Mouse (Mus musculus): ENCODE measurements around the gene Slc13a2. TPM values are rescaled to one million over a fixed set of nuclear protein-coding genes. Genes with fewer than 3 reads are reported as not detected.

The Slc13a2 gene
- polyA plus RNA-seq, 1 experiment, result not detected

DNA sequence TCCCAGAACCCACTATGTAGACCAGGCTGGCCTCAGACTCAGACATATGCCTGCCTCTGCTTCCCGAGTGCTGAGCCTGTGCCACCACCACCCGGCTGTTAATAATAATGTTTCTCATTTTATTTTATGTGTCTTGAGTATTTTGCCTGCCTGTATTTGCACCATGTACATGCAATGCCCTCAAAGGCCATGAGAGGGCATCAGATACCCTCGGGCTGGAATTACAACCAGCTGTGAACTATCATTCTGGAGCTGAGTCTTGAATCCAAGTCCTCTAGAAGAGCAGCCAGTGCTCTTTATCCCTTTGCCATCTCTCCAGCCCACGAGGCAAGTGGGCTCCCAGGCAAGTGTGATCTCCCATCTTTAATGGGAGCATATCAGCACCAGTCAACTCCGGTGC, 33.3 kb upstream of the Slc13a2 start:
- no peaks in the 10 kb centered on the region for H3K4me1 ChIP-seq (ENCODE audit: control insufficient read depth, insufficient read depth, low read length)
- TF ChIP-seq POLR2A (IDR thresholded peaks at IDR 0.05; ENCODE audit: insufficient read depth, low read length), result no peak
- no peak for TF ChIP-seq EP300 (IDR thresholded peaks at IDR 0.05; ENCODE audit: insufficient read depth, low read depth, low read length)
- peak; percentile 2 for TF ChIP-seq CTCF (IDR thresholded peaks at IDR 0.05; ENCODE audit: low read depth, low read length)
- H3K36me3 ChIP-seq (ENCODE audit: control insufficient read depth, insufficient read depth, low read length, poor library complexity, severe bottlenecking), result no peaks in the 10 kb centered on the region
- H3K4me3 ChIP-seq (ENCODE audit: low read depth, low read length), result no peak overlapping the region
- H3K9ac ChIP-seq (ENCODE audit: low read depth, poor library complexity, severe bottlenecking), result no peak overlapping the region
- no peaks in the 10 kb centered on the region for H3K27me3 ChIP-seq (ENCODE audit: control insufficient read depth, insufficient read depth, low read length, poor library complexity, severe bottlenecking)
- no peaks in the 10 kb centered on the region for H3K9me3 ChIP-seq (replicated peaks; ENCODE audit: control insufficient read depth, insufficient read depth, low read length, poor library complexity, severe bottlenecking)
- H3K27ac ChIP-seq (ENCODE audit: insufficient read depth, low read length), result no peak overlapping the region

DNA sequence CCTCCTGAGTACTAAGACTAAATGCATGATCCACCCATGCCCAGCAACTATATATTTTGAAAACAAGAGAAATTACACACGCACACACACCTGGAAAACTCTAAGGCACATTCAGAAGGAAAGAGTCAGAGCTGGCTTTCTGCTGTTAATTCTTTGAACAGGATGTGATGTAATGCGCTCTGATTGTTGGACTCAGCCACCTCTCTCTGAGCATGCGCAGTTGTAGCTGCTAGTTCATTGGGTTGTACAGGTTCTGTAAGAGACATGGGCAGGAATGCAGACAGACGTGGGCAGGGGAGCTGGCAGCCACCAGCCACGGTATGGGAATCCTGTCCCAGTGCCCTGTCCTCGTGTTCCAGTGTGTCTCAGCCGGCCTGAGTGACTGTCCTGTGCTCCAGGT, 32.3 kb upstream of the Slc13a2 start:
- H3K27ac ChIP-seq (ENCODE audit: insufficient read depth, low read length), result no peak overlapping the region
- peak overlapping the region; percentile 31 for H3K9ac ChIP-seq (ENCODE audit: low read depth, poor library complexity, severe bottlenecking)
- no peaks in the 10 kb centered on the region for H3K36me3 ChIP-seq (ENCODE audit: control insufficient read depth, insufficient read depth, low read length, poor library complexity, severe bottlenecking)
- H3K4me3 ChIP-seq (ENCODE audit: low read depth, low read length), result peak overlapping the region; percentile 43
- no peaks in the 10 kb centered on the region for H3K4me1 ChIP-seq (ENCODE audit: control insufficient read depth, insufficient read depth, low read length)
- no peak for TF ChIP-seq CTCF (IDR thresholded peaks at IDR 0.05; ENCODE audit: low read depth, low read length)
- peak; percentile 79 for TF ChIP-seq POLR2A (IDR thresholded peaks at IDR 0.05; ENCODE audit: insufficient read depth, low read length)
- no peak for TF ChIP-seq EP300 (IDR thresholded peaks at IDR 0.05; ENCODE audit: insufficient read depth, low read depth, low read length)
- H3K27me3 ChIP-seq (ENCODE audit: control insufficient read depth, insufficient read depth, low read length, poor library complexity, severe bottlenecking), result no peaks in the 10 kb centered on the region
- H3K9me3 ChIP-seq (replicated peaks; ENCODE audit: control insufficient read depth, insufficient read depth, low read length, poor library complexity, severe bottlenecking), result no peaks in the 10 kb centered on the region

DNA sequence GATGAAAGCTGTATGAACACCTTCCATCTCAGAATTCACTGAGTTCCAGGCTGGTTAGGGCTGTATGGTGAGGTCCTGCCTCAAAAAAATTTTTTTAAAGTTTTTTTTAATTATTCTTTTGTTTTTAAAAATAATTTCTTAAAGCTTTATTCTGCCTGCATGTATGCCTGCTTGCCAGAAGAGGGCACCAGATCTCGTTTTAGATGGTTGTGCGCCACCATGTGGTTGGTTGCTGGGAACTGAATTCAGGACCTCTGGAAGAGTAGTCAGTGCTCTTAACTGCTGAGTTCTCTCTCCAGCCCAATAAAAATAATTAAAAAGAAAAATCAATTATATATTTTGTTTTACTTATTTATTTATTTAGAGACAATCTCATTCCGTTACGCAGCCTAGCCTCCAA, 31.7 kb upstream of the Slc13a2 start:
- H3K27me3 ChIP-seq (ENCODE audit: control insufficient read depth, insufficient read depth, low read length, poor library complexity, severe bottlenecking), result no peaks in the 10 kb centered on the region
- H3K4me3 ChIP-seq (ENCODE audit: low read depth, low read length), result peak overlapping the region; percentile 43
- no peak for TF ChIP-seq POLR2A (IDR thresholded peaks at IDR 0.05; ENCODE audit: insufficient read depth, low read length)
- TF ChIP-seq CTCF (IDR thresholded peaks at IDR 0.05; ENCODE audit: low read depth, low read length), result peak; percentile 93
- no peak overlapping the region for H3K27ac ChIP-seq (ENCODE audit: insufficient read depth, low read length)
- peak overlapping the region; percentile 31; the same call in 1 of the 2 replicates for H3K9ac ChIP-seq (ENCODE audit: low read depth, poor library complexity, severe bottlenecking)
- H3K9me3 ChIP-seq (replicated peaks; ENCODE audit: control insufficient read depth, insufficient read depth, low read length, poor library complexity, severe bottlenecking), result no peaks in the 10 kb centered on the region
- no peaks in the 10 kb centered on the region for H3K4me1 ChIP-seq (ENCODE audit: control insufficient read depth, insufficient read depth, low read length)
- no peaks in the 10 kb centered on the region for H3K36me3 ChIP-seq (ENCODE audit: control insufficient read depth, insufficient read depth, low read length, poor library complexity, severe bottlenecking)

DNA sequence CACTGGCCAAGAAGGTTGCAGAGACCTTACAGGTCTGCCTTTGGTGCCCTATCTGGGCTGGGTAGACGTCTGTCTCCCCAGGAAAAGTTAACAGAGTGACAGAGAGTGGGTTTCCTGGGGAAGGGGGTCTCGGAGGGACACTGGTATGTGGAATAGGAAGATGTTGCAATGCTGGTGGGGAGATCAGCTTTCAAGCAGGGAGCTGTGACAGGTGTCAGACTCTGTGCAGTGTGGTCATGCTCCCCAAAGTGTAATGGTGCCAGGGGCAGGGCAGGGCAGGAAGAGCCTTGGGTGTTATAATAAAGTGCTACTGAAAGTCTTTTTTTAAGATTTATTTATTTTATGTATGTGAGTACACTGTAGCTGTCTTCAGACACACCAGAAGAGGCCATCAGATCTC, 28.3 kb upstream of the Slc13a2 start:
- H3K4me3 ChIP-seq (ENCODE audit: low read depth, low read length), result no peak overlapping the region

DNA sequence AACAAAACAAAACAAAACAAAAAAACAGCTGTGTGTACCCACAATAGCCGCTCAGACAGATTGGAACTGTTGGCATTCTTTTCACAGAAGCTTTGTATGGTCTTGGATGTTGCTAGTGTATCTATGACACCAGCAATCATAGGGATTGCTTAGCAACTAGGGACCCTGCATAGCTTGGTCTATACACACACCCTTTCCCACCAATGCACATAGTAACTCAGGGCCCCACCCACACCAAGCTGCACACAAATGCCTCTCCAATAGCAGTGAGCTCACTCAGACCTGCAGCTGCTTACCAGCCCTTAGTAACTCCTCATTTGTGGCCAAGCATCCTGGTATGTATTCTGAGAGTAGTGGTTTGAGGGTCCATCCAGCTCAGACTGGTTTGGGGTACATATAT, 26.2 kb upstream of the Slc13a2 start:
- no peak overlapping the region for H3K4me3 ChIP-seq (ENCODE audit: low read depth, low read length)
- no peaks in the 10 kb centered on the region for H3K4me1 ChIP-seq (ENCODE audit: control insufficient read depth, insufficient read depth, low read length)
- H3K36me3 ChIP-seq (ENCODE audit: control insufficient read depth, insufficient read depth, low read length, poor library complexity, severe bottlenecking), result no peaks in the 10 kb centered on the region
- no peak overlapping the region for H3K27ac ChIP-seq (ENCODE audit: insufficient read depth, low read length)
- TF ChIP-seq POLR2A (IDR thresholded peaks at IDR 0.05; ENCODE audit: insufficient read depth, low read length), result no peak
- no peak for TF ChIP-seq CTCF (IDR thresholded peaks at IDR 0.05; ENCODE audit: low read depth, low read length)
- no peak for TF ChIP-seq EP300 (IDR thresholded peaks at IDR 0.05; ENCODE audit: insufficient read depth, low read depth, low read length)
- no peaks in the 10 kb centered on the region for H3K27me3 ChIP-seq (ENCODE audit: control insufficient read depth, insufficient read depth, low read length, poor library complexity, severe bottlenecking)
- H3K9me3 ChIP-seq (replicated peaks; ENCODE audit: control insufficient read depth, insufficient read depth, low read length, poor library complexity, severe bottlenecking), result no peaks in the 10 kb centered on the region
- no peak overlapping the region for H3K9ac ChIP-seq (ENCODE audit: low read depth, poor library complexity, severe bottlenecking)

More for the DNA sequence above, 28.3 kb upstream of the Slc13a2 start:
- Histone ChIP-seq H3K9ac (ENCODE audit: low read depth, poor library complexity, severe bottlenecking) (no peak overlapping the region), H3K27me3 (ENCODE audit: control insufficient read depth, insufficient read depth, low read length, poor library complexity, severe bottlenecking) (no peaks in the 10 kb centered on the region), H3K27ac (ENCODE audit: insufficient read depth, low read length) (no peak overlapping the region), H3K36me3 (ENCODE audit: control insufficient read depth, insufficient read depth, low read length, poor library complexity, severe bottlenecking) (no peaks in the 10 kb centered on the region), H3K4me1 (ENCODE audit: control insufficient read depth, insufficient read depth, low read length) (no peaks in the 10 kb centered on the region), H3K9me3 (replicated peaks; ENCODE audit: control insufficient read depth, insufficient read depth, low read length, poor library complexity, severe bottlenecking) (no peaks in the 10 kb centered on the region)
- TF ChIP-seq EP300 (IDR thresholded peaks at IDR 0.05; ENCODE audit: insufficient read depth, low read depth, low read length), result no peak
- no peak for TF ChIP-seq CTCF (IDR thresholded peaks at IDR 0.05; ENCODE audit: low read depth, low read length)
- TF ChIP-seq POLR2A (IDR thresholded peaks at IDR 0.05; ENCODE audit: insufficient read depth, low read length), result no peak

DNA sequence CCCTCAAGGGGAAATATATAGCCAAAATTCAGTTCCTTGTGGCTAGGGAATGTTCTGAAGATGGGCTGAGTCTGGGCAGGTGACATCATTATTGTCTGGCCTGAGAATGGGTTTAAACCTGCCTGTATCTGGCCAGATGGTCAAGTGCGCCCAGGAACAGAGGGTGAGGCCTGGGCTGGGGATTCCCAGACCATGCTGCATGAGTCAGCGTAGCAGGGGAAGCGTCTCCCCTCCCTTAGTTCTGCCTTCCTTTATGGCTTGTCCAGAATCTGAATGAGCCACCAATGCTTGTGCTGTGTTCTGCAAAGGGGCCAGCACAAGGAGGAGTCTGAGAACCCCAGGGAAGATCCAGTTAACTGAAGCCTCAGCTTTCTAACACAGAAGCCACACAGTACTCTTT, 25.2 kb upstream of the Slc13a2 start:
- Histone ChIP-seq H3K4me1 (ENCODE audit: control insufficient read depth, insufficient read depth, low read length) (no peaks in the 10 kb centered on the region), H3K4me3 (ENCODE audit: low read depth, low read length) (no peak overlapping the region), H3K27ac (ENCODE audit: insufficient read depth, low read length) (0 out of 2 replicates have a peak overlapping the region, but pooled peaks have one; percentile 2), H3K27me3 (ENCODE audit: control insufficient read depth, insufficient read depth, low read length, poor library complexity, severe bottlenecking) (no peaks in the 10 kb centered on the region), H3K36me3 (ENCODE audit: control insufficient read depth, insufficient read depth, low read length, poor library complexity, severe bottlenecking) (no peaks in the 10 kb centered on the region), H3K9me3 (replicated peaks; ENCODE audit: control insufficient read depth, insufficient read depth, low read length, poor library complexity, severe bottlenecking) (no peaks in the 10 kb centered on the region), H3K9ac (ENCODE audit: low read depth, poor library complexity, severe bottlenecking) (no peak overlapping the region)
- TF ChIP-seq POLR2A (IDR thresholded peaks at IDR 0.05; ENCODE audit: insufficient read depth, low read length) (no peak), EP300 (IDR thresholded peaks at IDR 0.05; ENCODE audit: insufficient read depth, low read depth, low read length) (no peak), CTCF (IDR thresholded peaks at IDR 0.05; ENCODE audit: low read depth, low read length) (no peak)

All from ES-Bruce4 (cell line).